Mouse (Mus musculus) olfactory bulb, adult 2 months (tissue): ENCODE data around the gene Ldhd. TPM values are rescaled to one million over a fixed set of nuclear protein-coding genes. Genes with fewer than 3 reads are reported as not detected.

ENCODE experiments used
- H3K27ac ChIP-seq: fragments of 200-500 bp; 2 replicates; pipeline ENCODE4 v1.5.1; 2012; ENCODE audit warnings: low read depth, low read length; ENCODE audit not compliant: insufficient read depth
- H3K4me1 ChIP-seq: fragments of 200-500 bp; 2 replicates; pipeline ENCODE4 v1.6.1; 2012; ENCODE audit warnings: low read length; ENCODE audit not compliant: control insufficient read depth, insufficient read depth
- H3K4me3 ChIP-seq: fragments of 200-500 bp; 2 replicates; pipeline ENCODE4 v1.5.1; 2012; ENCODE audit warnings: mild to moderate bottlenecking, low read depth, low read length, moderate library complexity; ENCODE audit not compliant: insufficient read depth
- CTCF ChIP-seq: fragments of 200-500 bp; IDR thresholded peaks from 2 replicates; pipeline ENCODE4 v1.5.1; 2012; ENCODE audit warnings: low read depth, mild to moderate bottlenecking, low read length, moderate library complexity; ENCODE audit not compliant: insufficient read depth
- POLR2A ChIP-seq: fragments of 200-500 bp; IDR thresholded peaks from 2 replicates; pipeline ENCODE4 v1.6.1; 2012; ENCODE audit warnings: mild to moderate bottlenecking, low read depth, low read length, moderate library complexity; ENCODE audit not compliant: insufficient read depth
- WGBS: fragments of 180-500 bp; shearing (Covaris S2); methylation state at CpG from one replicate; pipeline ENCODE4 v1.1.7; 2018; 5-methylcytosine and 5-hydroxymethylcytosine counted together
- polyA plus RNA-seq: library from polyadenylated mRNA; stranded (reverse); fragments of >200 nt; gene quantifications from 2 replicates; pipeline ENCODE4 v1.2.4, GENCODE M21; 2012; ENCODE audit warnings: low replicate concordance; ENCODE audit not compliant: missing spikeins, insufficient read depth, insufficient read length

Ldhd gene
- polyA plus RNA-seq, 1 experiment = not detected

- H3K4me1 ChIP-seq = peaks cover 17% of the 10 kb centered on the region
- TF ChIP-seq POLR2A (no peak), CTCF (no peak)
- whole genome bisulfite sequencing = 92% methylated on average over 4 of the region's 4 CpGs
- no peak overlapping the region for H3K27ac ChIP-seq
- H3K4me3 ChIP-seq = no peak overlapping the region
Measured at GRCm38 (mm10) chr8:111575492-111575891, 54.7 kb downstream of the Ldhd start.

- no peak for TF ChIP-seq POLR2A
- TF ChIP-seq CTCF = no peak
- H3K27ac ChIP-seq = 0 out of 2 replicates have a peak overlapping the region, but pooled peaks have one; percentile 21
- H3K4me1 ChIP-seq = peaks cover 17% of the 10 kb centered on the region
- WGBS = 56% methylated on average over 2 of the region's 2 CpGs
- H3K4me3 ChIP-seq = no peak overlapping the region
Measured at GRCm38 (mm10) chr8:111574016-111574415, 56.2 kb downstream of the Ldhd start.

Other genes starting within 250 kb of the Ldhd start
- not detected in 2 replicates for gene Fa2h, start 236.6 kb downstream of the Ldhd start, polyA plus RNA-seq
- not detected in 2 replicates for gene Wdr59, start 108.3 kb downstream of the Ldhd start, polyA plus RNA-seq
- gene Znrf1, start 94.3 kb downstream of the Ldhd start, polyA plus RNA-seq = 177 TPM in 1 of 2 replicates, not detected in the other
- gene Zfp1, start 13.0 kb upstream of the Ldhd start, polyA plus RNA-seq = not detected in 2 replicates
- not detected in 2 replicates for gene Ctrb1, start 60.6 kb upstream of the Ldhd start, polyA plus RNA-seq
- not detected in 2 replicates for gene Bcar1, start 113.4 kb upstream of the Ldhd start, polyA plus RNA-seq
- gene Cfdp1, start 223.9 kb upstream of the Ldhd start, polyA plus RNA-seq = not detected in 2 replicates
- not detected in 2 replicates for gene Tmem170, start 246.4 kb upstream of the Ldhd start, polyA plus RNA-seq